Mouse (Mus musculus) bone marrow, adult 2 months (tissue): ENCODE measurements around the gene Acsm1.

Experiments
- CTCF ChIP-seq: fragments of 200-500 bp; IDR thresholded peaks from 2 replicates; pipeline ENCODE4 v1.5.1; 2011; ENCODE audit warnings: low read length, control low read depth; ENCODE audit not compliant: control insufficient read depth, insufficient read depth
- POLR2A ChIP-seq: fragments of 200-500 bp; IDR thresholded peaks from 2 replicates; pipeline ENCODE4 v1.6.1; 2011; ENCODE audit warnings: low read depth, mild to moderate bottlenecking, control low read depth, low read length, borderline replicate concordance; ENCODE audit not compliant: control insufficient read depth

DNA sequence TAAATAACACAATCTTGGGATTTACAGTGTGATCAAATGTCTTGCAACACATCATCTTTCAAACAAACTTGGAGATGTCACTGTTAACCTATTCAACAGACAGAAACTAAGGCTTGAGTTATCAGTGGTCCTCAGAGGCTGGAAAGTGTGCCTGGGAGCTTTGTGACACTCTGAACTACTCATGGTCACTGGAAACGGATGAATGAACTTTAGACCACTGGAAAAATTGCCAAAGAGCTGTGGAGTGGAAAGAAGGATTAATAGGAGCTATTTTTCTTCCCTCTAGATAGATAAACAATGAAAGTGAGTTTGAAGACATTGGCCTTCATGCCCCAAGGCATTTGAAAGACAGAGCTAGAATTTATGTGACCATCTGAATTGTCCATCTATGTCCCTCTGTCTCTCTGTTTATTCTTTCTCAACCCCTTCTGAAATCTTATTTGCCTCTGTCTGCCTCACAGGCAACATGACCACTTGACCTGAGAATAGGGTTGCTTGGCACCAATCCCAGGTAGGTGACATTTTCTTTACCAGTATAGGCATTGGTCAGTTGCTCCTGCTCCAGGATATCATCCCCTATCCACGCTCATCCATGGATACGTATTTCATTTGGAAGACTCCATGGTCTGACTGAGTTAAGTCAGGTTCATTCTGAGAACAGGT, 46.9 kb upstream of the Acsm1 start:
- TF ChIP-seq POLR2A (no peak), CTCF (no peak)
